Mouse (Mus musculus) stomach, postnatal 0 days (tissue): ENCODE measurements at regions not wholly inside any gene's neighbourhood (a gene's known extent, or its start where the extent isn't known, plus 50 kb on each side); places are given as distances from the start of the nearest gene placed in this dataset.

ENCODE experiments used
- CTCF ChIP-seq: IDR thresholded peaks from 2 replicates; pipeline ENCODE4 v1.5.1; 2016; ENCODE audit warnings: antibody characterized with exemption, low read depth, mild to moderate bottlenecking, moderate library complexity
- EP300 ChIP-seq: optimal IDR thresholded peaks from 2 replicates; pipeline ENCODE3; 2016; ENCODE audit warnings: antibody characterized with exemption

DNA sequence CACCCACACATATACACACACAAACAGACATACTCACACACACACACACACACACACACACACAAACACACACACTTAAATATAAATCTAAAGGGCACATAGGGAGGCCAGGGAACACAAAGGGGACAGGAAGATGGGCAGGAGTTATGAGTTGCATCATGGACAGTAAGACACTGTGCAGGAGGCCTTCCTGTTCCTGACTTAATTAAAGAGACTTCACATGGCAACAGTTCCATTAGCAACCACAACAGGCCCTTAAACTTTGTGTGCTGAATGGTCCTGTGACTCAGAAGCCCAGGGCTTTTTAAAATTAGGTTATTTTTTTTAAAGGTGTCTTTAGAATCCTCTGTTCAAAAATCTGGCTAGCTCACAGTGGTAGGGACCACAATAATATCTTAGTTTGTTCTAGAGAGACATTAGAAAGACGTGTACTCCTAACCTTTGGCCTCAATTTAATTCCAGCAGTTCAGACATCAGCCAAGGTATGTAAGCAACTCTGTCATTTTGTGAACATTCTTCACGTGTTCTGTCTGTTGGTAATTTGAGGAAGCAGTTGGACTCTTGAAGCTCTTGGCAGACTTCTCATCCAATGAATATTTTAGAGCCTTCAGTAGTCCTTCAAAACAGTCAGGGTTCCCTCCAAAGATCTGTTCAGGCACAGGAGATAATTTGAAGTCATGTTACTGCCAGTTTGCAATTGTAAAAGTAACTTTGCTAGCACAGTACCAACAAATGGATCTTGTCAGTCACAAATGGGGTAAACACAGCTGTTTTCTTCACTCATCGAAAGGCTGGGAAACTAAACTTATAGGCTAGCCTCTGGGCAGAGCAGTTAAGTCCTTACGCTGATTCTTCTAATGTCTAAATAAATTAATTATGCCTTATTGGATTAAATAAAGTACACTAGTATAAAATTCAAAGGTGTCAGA, 69.0 kb upstream of the Myom1 start:
- TF ChIP-seq CTCF (no peak), EP300 (no peak)
